Mouse (Mus musculus): Measurements from ENCODE around the gene Pcnx4. TPM values are rescaled to one million over a fixed set of nuclear protein-coding genes. Genes with fewer than 3 reads are reported as not detected.
"Not testable (repeated sequence)": the region's sequence is repeated elsewhere in the genome, so short reads cannot be mapped to it uniquely, and the experiment has no call there.

Gene Pcnx4
- total RNA-seq, 2 experiments from 2014 or later: 29.7 to 31.7 TPM

- intact Hi-C loops (cut with DNase I): no loop called here
- no peak for DNase-seq (ENCODE audit: low spot score in 2 of 2)
Measured at GRCm38 (mm10) chr12:72583099-72583498, 46.9 kb downstream of the Pcnx4 start.

GRCm38 (mm10) chr12:72585339-72585738 lies 49.2 kb downstream of the Pcnx4 start:
- DNase-seq (ENCODE audit: low spot score in 2 of 2): no peak
- intact Hi-C loops (cut with DNase I): no loop called here

- DNase-seq (ENCODE audit: low spot score in 2 of 2): no peak
- intact Hi-C loops (cut with DNase I): no loop called here
Measured at GRCm38 (mm10) chr12:72592991-72593390, 56.8 kb downstream of the Pcnx4 start.

GRCm38 (mm10) chr12:72594001-72594400 lies 57.8 kb downstream of the Pcnx4 start:
- intact Hi-C loops (cut with DNase I): no loop called here
- no peak for DNase-seq (ENCODE audit: low spot score in 2 of 2)

- intact Hi-C loops (cut with DNase I); DNase-seq (ENCODE audit: low spot score in 2 of 2): not testable (repeated sequence)
Measured at GRCm38 (mm10) chr12:72598731-72599130, 62.5 kb downstream of the Pcnx4 start.

GRCm38 (mm10) chr12:72612053-72612452 lies 75.9 kb downstream of the Pcnx4 start:
- no peak for DNase-seq (ENCODE audit: low spot score in 2 of 2)
- intact Hi-C loops (cut with DNase I): no loop called here

- intact Hi-C loops (cut with DNase I): no loop called here
- DNase-seq (ENCODE audit: low spot score in 2 of 2): no peak
Measured at GRCm38 (mm10) chr12:72620856-72621255, 84.7 kb downstream of the Pcnx4 start.

- intact Hi-C loops (cut with DNase I): no loop called here
- DNase-seq (ENCODE audit: low spot score in 2 of 2): no peak
Measured at GRCm38 (mm10) chr12:72621441-72621840, 85.3 kb downstream of the Pcnx4 start.

- no peak for DNase-seq (ENCODE audit: low spot score in 2 of 2)
- intact Hi-C loops (cut with DNase I): no loop called here
Measured at GRCm38 (mm10) chr12:72622853-72623496, 86.8 kb downstream of the Pcnx4 start.

GRCm38 (mm10) chr12:72628751-72629150 lies 92.6 kb downstream of the Pcnx4 start:
- DNase-seq (ENCODE audit: low spot score in 2 of 2): no peak
- intact Hi-C loops (cut with DNase I): no loop called here

Other genes starting within 250 kb of the Pcnx4 start
- 1,000 to 10,000 TPM; 1,580 to 1,638 TPM for gene Rtn1, start 127.3 kb upstream of the Pcnx4 start, total RNA-seq (2021)
- 1 to 10 TPM; 1.0 to 1.4 TPM for gene Lrrc9, start 94.5 kb upstream of the Pcnx4 start, total RNA-seq (2021)
- not detected for gene Gm4756, start 113.3 kb downstream of the Pcnx4 start, total RNA-seq (2021)
- gene Dhrs7, start 128.5 kb downstream of the Pcnx4 start, total RNA-seq (2021): 10 to 100 TPM; 30.8 TPM
- 100 to 1,000 TPM; 265 to 266 TPM for gene Ppm1a, start 221.1 kb downstream of the Pcnx4 start, total RNA-seq (2021)

Measured in left cerebral cortex, postnatal 14 days (tissue).